Mouse (Mus musculus) gastrocnemius, postnatal 14 days (tissue): ENCODE measurements around the gene Gm21188. TPM values are rescaled to one million over a fixed set of nuclear protein-coding genes. Genes with fewer than 3 reads are reported as not detected.
"Not testable (repeated sequence)": the region's sequence is repeated elsewhere in the genome, so short reads cannot be mapped to it uniquely, and the experiment has no call there.

Source experiments
- DNase-seq: peaks from one replicate; pipeline ENCODE4 v3.0.0; 2021; ENCODE audit warnings: mixed read lengths
- intact Hi-C: fragments of 180-260 bp; cut with DNase I; formaldehyde crosslinking; loops from one replicate; pipeline ENCODE4 v1.15.1; 2025; ENCODE audit warnings: low total_unique reads
- total RNA-seq, 2 experiments: library from RNA; stranded (reverse); gene quantifications; 2 replicates each; pipeline ENCODE4 v1.2.3; 2021

Gm21188 gene
- total RNA-seq, 2 experiments from 2014 or later: 0.12 to 0.24 TPM

DNA sequence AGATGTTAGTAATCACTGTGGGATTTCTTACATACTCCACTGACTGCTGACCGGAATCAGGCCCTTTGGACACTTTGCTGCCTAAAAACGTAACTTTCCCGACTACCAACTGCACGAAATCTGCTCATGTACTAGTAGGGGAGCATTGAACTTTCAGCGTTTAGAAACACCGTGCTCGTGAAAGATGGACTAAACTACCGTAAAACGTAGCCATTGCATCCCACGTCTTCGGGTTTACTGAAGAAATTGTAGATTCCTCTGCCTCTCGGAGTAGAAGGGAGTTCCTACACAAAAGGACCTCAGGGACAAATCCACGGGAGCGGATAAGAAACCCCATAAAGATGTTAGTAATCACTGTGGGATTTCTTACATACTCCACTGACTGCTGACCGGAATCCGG lies 20.3 kb downstream of the Gm21188 start:
- intact Hi-C loops, DNase-seq: not testable (repeated sequence)

DNA sequence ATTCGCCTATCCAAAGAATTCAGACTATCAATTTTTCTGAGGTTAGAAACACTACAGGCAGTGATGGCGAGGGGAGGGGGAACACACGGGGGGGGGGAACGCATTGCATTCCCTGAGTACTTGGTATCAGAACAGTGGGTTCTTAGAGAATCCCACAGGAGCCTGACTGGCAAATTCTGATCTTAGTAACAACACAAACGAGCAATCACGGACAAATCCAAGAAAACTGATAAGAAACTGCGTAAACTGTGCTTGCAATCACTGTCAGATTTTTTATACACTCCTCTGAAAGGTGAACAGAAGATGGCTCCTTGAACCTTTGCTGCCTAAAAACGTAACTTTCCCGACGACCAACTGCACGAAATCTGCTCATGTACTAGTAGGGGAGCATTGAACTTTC lies 24.6 kb downstream of the Gm21188 start:
- intact Hi-C loops: not testable (repeated sequence)

DNA sequence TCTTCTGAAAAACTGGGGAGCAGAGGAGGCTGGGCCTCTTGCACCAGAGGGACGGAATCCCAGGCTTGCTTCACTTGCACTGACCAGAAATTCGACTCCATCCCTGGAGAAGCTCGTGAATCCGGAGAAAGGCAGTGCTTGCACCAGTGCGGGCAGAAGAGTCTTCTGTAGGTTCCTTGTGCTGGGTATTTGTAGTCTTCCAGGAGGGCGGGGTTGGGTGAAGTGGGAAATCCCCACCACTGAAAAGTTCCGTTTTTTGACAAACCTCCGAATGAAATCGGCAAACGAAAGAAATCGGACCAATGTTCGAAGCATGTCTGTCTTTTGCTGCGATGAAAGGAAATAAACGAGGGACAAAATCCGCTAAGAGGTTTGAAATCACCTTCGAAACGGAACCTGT lies 25.1 kb downstream of the Gm21188 start, which contains the start of gene Gm36079:
TSS of gene Gm36079 (minus strand) at position 101 of the 400 bp plus-strand sequence.
- DNase-seq, intact Hi-C loops: not testable (repeated sequence)

More for the DNA sequence above, 24.6 kb downstream of the Gm21188 start:
- not testable (repeated sequence) for DNase-seq

DNA sequence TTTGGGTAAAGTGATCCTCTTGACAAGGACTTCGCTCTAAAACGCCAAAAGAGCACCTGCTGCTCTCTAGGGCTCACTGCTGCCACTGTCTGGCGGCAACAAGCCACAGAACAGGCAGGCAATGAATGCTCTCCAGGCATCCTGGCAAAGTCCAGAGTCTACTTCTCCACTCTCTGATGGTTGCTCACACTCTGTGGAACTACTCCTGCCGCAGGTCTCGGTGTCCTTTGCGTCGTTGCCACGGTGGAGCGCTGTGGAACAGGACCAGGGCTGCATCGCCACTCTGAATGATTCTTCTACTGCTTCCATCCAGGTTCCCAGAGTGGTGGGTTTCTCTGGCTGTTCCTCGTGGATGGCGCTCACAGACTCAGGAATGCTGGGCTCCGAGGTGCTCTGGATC lies 25.6 kb downstream of the Gm21188 start:
- DNase-seq, intact Hi-C loops: not testable (repeated sequence)

DNA sequence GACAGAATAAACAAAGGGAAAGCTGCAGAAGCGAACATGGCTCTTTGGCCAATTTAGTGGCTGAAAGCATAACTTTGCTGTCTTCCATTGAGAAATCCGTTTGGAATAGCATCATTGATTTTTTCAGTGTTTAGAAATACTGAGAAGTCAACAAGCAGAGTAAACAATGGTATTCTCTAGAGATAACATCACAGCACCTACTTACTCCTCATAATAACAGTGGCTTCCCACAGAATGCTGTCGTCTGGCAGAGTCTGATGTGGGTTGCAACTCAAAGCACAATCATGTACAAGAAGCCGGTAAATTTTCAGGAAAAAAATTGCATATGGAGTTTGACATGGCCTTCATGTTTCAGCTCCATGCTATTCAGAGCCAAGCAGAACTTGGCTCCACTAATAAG lies 26.4 kb downstream of the Gm21188 start:
- intact Hi-C loops, DNase-seq: not testable (repeated sequence)

DNA sequence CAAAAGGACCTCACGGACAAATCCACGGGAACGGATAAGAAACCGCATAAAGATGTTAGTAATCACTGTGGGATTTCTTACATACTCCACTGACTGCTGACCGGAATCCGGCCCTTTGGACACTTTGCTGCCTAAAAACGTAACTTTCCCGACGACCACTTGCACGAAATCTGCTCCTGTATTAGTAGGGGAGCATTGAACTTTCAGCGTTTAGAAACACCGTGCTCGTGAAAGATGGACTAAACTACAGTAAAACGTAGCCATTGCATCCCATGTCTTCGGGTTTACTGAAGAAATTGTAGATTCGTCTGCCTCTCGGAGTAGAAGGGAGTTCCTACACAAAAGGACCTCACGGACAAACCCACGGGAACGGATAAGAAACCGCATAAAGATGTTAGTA lies 27.0 kb downstream of the Gm21188 start:
- intact Hi-C loops, DNase-seq: not testable (repeated sequence)

DNA sequence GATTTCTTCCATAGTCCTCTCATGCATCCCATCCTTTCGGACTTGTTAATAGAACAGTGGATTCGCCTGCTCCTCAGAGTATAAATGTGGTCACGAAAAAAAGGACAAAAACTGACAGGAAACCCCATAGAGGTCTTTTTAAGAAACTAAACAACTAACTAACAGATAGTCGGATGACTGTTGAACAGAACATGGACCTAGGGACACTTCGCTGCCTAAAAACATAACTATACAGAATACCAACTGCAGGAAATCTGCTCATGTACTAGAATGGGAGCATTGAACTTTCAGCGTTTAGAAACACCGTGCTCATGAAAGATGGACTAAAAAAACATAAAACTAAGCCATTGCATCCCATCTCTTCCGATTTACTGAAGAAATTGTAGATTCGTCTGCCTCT lies 27.4 kb downstream of the Gm21188 start:
- DNase-seq, intact Hi-C loops: not testable (repeated sequence)

DNA sequence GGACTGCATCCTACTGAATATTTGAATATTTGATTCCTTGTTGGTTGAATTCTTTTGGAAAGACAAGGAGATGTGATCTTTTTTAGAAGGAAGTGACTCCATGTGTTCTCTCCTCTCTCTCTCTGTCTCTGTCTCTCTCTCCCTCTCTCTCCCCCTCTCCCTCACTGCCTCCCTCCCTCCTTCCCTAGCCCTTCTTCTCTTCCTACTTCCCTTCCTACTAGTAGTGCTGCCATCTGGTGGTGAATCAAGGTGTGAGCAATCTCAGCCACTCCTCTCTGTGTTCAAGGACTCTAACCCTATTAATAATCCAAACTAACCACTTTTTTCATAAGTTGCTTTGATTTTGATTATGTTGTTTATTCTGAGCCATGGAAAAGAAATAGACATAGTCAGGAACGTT lies 30.5 kb downstream of the Gm21188 start:
- intact Hi-C loops, DNase-seq: not testable (repeated sequence)

DNA sequence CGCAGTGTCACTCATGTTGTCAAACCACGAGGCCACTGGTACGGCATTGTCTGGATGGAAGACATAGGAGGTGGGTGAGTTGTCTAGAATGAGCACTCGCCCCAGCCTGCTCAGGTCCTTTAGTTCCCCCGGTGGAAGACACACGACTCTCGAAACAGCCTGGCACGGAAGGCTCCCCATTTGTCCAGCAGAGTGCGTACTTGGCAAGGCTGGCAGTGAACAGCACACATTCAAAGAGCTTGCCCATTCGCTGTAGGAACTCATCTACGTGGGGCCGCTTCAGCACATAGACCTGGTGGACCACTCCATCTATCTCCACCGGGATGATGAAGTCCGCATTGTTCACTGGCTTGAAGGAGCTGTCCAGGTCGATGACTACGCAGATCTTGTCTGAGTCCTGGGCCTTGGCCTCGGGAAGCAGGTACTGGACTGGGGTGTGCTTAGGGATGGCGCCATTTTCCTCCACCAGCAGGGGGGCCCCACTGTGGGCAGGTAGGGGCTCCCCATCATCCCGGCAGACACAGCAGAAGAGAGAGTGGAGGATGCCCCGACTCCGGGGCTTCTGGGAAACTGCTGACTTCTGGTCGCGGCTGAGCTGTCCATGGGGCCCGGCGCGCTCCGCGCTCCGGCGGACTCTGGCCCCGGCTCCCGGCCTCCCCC lies 36.5 kb downstream of the Gm21188 start:
- intact Hi-C loops, DNase-seq: not testable (repeated sequence)

DNA sequence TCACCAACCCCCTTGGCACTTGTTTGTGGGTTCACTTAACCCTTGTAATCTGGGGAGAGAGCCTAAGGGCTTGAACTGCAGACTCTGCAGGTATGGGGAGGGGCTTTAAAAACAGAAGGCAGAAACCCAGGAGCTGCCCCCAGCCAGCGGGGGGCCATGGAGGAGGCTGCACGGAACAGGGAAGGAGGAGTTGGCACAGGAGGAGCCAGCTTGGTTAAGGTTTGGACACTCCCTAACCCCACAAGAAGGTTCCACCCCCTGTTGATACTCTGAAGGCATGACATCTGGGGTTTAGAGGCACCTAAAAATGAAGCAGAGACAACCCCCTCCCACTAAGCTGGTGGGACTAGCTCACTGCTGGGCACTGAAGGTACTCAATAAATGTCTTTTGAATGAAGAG lies 38.0 kb downstream of the Gm21188 start:
- DNase-seq, intact Hi-C loops: not testable (repeated sequence)

DNA sequence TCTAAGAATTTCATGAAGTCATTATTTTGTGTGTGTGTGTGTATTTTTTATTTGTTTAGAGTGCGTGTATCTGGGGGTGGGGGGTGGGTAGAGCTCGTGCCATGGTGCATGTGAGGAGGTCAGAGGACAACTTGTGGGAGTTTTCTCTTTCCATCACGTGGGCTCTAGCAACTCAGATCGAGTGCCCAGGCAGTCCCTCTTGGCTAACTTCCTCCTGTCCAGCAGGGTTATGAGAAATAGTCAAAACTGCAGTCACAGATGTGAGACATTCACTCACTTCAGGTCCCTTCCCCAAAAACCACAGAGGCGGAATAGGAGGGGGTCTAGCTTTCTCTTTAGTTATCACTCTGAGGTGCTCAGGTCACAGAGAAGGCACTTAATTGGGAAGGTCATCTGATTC lies 38.5 kb downstream of the Gm21188 start:
- intact Hi-C loops, DNase-seq: not testable (repeated sequence)

DNA sequence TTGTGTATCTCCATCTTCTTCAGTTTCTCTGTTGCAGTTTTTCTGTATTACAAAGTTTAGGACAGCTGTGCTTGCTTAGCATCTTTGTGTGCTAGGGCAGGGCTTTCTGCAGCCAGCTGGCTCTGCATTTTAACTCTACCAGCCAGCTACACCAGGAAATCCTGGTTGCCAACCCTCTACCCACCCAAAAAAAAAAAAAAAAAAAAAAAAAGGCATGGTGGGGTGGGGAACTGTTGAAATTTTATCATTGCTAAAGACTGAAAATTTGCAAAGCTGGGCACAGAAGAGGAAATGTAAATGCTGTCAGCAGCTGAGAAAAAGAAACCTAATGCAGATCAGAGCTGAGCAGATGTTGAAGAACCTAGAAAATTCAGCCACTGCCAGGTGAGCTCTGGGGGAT lies 41.9 kb downstream of the Gm21188 start:
- intact Hi-C loops, DNase-seq: not testable (repeated sequence)

DNA sequence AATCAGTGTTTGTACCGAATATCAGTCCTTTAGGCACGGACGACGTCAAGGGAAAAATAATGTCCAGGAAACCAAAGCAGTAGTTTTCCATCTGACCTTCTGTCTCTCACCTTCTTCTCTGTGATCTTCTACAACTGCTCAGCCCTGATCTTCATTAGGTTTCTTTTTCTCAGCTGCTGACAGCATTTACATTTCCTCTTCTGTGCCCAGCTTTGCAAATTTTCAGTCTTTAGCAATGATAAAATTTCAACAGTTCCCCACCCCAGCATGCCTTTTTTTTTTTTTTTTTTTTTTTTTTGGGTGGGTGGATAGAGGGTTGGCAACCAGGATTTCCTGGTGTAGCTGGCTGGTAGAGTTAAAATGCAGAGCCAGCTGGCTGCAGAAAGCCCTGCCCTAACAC lies 52.8 kb downstream of the Gm21188 start:
- DNase-seq, intact Hi-C loops: not testable (repeated sequence)

DNA sequence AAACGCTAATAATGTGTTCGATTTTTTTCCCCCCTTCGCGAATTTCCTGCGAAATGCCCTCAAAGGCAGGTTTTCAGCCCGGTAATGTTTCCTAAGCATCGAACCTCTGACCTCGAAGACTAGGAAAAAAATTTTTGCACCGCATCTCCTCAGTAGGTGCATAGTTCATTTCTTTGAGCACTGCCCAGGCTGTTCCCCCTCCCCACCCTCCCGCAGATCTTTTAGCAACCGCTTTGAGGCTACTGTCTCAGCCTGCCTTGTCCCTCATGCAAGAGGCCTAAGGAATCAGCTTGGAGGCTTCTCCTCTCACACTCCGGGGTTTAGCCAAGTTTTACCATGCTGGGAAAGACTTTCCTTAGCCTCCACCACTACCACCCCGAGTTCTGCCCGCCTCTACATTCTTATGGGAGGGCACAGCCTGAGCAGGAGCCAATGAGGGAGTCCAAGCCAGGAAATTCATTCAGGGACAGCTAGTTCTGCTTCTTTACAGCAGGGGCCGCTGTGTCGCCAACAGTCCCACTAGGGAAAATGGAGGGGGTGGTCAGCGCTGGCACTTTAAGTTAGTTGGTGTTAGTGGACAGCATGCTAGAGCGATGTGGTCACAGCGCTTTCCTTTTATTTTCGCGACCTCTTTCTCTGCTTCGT lies 53.4 kb downstream of the Gm21188 start:
- intact Hi-C loops, DNase-seq: not testable (repeated sequence)

DNA sequence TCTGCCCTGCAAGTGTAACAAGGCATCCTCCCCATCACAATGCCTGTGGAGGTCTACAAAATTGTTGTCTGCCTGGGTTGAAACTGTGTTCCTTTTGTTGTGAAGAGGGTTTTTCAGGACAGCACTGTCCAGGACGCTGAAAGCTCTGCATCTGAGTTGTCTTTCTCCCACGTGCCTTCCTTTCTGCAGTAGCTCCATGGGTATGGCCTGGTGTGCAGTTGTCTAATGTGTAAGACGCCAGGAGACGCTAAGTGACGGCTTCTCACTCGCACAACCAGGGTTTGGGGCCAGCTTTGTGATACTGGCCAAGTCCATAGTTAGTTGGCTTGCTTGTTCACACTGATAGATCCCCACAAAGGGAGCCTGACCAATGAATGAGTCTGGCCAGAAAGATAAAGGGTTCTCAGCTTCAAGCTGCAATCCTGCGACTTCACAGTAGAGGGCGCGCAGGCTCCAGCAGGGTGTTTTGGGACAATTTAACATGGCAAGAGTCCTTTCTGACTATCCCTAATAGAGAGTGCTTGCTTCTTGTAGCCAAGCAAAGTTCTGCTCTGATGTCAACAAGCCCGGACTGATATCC lies 60.0 kb downstream of the Gm21188 start:
- DNase-seq, intact Hi-C loops: not testable (repeated sequence)

DNA sequence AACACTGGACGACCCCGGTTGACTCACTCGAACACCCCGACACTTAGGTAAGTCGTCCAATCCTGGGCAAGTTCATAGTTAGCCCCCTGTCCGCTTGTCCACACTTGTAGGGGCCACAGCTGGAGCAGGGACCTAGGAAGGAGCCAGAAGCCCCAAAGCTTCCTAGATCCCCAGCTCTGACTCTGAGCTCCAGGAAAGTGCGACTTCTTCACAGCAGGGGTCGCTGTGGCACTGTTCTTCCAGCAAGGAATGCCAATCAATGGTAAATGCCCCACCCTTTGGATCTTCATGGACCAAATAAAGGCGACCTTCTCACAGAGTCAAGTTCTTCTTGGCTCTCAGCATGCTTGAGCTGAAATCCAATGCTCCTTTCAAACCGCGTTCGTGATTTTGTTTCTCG lies 60.7 kb downstream of the Gm21188 start:
- intact Hi-C loops, DNase-seq: not testable (repeated sequence)

Other genes starting within 250 kb of the Gm21188 start
- gene AF067063, start 222.0 kb downstream of the Gm21188 start, total RNA-seq: not detected
- not detected for gene D13Ertd608e, start 216.2 kb downstream of the Gm21188 start, total RNA-seq
- gene Tcstv1, start 157.4 kb downstream of the Gm21188 start, total RNA-seq: not detected
- gene Gm21761, start 122.9 kb downstream of the Gm21188 start, total RNA-seq: not detected
- gene B020031M17Rik, start 101.4 kb downstream of the Gm21188 start, total RNA-seq: not detected
- not detected for gene Gm36079, start 25.2 kb downstream of the Gm21188 start, total RNA-seq
- not detected for gene Gm20767, start 88.1 kb upstream of the Gm21188 start, total RNA-seq
- gene Gm21818, start 120.2 kb upstream of the Gm21188 start, total RNA-seq: not detected
- not detected for gene Gm21762, start 163.8 kb upstream of the Gm21188 start, total RNA-seq
- gene Gm21731, start 186.9 kb upstream of the Gm21188 start, total RNA-seq: not detected
- not detected for gene AF067061, start 210.9 kb upstream of the Gm21188 start, total RNA-seq
- gene BC147527, start 248.2 kb upstream of the Gm21188 start, total RNA-seq: not detected